Mouse (Mus musculus): ENCODE results near the gene Rab4a.

GRCm38 (mm10) chr8:123872048-123872447 is 66.3 kb downstream of the Rab4a start:
- TF ChIP-seq CTCF (IDR thresholded peaks at IDR 0.05; ENCODE audit: low read depth, low read length) (no peak), GATA1 (IDR thresholded peaks at IDR 0.05; ENCODE audit: borderline replicate concordance, low read length) (no peak), TAL1 (conservative IDR thresholded peaks at IDR 0.05; ENCODE audit: low read depth, low read length) (no peak), GATA2 (IDR thresholded peaks at IDR 0.05; ENCODE audit: borderline replicate concordance, low read depth, low read length) (no peak)

Data from G1E (cell line).